Mouse (Mus musculus) CD4-positive naive resting alpha-beta T cell, adult 76 days (primary cell): ENCODE results near the gene Cdh12. TPM values are rescaled to one million over a fixed set of nuclear protein-coding genes. Genes with fewer than 3 reads are reported as not detected.

Experiments used
- total RNA-seq: library from RNA; stranded (reverse); gene quantifications from one replicate; pipeline ENCODE4 v1.2.4, GENCODE M21; 2023

The Cdh12 gene
- not detected for total RNA-seq

GRCm38 (mm10) chr15:20448861-20449663 lies at the start of gene Cdh12:
Cdh12 (plus strand) TSS chr15:20449265.

GRCm38 (mm10) chr15:20666650-20667049 lies 217.6 kb downstream of the Cdh12 start, which contains the start of gene Acot10:
Acot10 (minus strand) TSS chr15:20666750.

Other genes starting within 250 kb of the Cdh12 start
- gene Acot10, start 217.5 kb downstream of the Cdh12 start, total RNA-seq, result not detected